Mouse (Mus musculus): ENCODE measurements around the gene Dnttip1.

Gene Dnttip1

DNA sequence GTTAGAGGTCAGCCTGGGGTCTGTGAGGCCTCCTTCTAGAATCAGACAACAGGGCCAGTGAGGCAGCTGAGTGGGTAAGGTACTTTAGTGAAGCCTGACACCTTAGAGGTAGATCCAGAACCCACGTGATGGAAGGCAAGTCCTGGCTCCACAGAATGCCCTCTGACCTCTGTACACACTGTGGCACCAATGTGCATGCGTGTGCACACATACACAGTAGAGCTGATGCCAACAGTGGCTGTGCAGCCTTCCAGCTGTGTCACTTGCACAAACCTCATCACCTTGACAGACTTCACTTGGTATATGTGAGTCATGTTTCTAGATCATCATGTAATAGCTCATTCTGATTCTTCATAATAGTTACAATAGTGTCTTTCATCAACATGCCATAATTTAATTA, 6.7 kb downstream of the Dnttip1 start:
- in situ Hi-C loops (cut with MboI; ENCODE audit: unreplicated experiment in 2 of 2), result no loop called here

DNA sequence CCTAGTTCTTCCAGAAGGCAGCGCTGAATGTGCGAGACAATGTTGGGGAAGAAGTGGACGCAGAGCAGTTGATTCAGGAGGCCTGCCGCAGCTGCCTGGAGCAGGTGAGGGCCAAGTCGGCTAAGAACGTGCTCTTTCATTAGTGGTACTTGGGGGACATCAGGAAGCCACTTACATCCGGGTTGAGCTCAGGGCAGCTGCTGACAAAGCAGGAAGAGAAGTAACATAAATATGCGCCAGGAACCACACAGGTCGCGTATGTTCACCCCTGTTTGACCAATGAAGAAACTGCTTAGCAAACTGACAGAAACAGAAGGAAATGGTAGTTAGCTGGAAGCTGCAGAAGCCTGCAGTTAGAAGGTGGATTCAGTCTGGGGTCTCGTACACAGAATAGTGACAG, 8.3 kb downstream of the Dnttip1 start:
- in situ Hi-C loops (cut with MboI; ENCODE audit: unreplicated experiment in 2 of 2), result no loop called here

DNA sequence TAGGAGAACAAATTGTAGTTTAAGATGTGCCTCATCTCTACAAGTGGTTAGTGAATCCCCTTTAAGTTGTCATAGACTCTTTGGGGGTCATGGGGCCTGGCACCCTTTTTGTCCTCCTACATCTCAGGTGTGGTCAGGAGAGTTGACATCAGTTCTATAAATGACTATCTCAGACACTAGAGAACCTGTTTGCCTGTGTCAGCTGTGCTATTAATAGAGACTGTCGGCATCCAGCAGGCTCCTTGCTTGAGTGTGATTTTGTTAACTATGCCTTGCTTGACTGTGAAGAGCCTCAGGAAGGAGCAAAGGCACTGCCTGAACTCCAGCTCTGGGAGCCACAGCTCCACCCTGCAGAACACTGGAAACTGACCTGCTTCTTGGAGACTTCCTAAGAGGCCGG, 9.0 kb downstream of the Dnttip1 start:
- in situ Hi-C loops (cut with MboI; ENCODE audit: unreplicated experiment in 2 of 2), result no loop called here

DNA sequence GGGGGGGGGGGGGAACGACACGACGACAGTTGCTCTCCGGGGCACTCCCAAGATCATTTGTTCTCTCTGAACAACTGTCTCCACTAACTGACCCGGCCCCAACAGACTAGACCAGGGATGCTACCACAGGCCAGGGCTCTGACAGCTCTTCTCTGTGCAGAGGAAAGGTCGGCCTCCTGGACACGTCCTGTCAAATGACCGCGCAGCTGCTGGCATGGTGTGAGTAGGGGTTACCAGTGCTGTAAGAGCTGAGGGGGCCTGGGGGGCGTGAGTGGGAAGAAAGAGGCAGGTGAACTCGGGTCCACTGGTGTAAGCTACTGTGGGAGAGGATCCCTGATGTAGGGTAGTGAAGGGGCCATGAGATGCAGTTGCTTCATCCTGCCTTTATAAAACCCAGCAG, 12.1 kb downstream of the Dnttip1 start:
- in situ Hi-C loops (cut with MboI; ENCODE audit: unreplicated experiment in 2 of 2), result no loop called here

DNA sequence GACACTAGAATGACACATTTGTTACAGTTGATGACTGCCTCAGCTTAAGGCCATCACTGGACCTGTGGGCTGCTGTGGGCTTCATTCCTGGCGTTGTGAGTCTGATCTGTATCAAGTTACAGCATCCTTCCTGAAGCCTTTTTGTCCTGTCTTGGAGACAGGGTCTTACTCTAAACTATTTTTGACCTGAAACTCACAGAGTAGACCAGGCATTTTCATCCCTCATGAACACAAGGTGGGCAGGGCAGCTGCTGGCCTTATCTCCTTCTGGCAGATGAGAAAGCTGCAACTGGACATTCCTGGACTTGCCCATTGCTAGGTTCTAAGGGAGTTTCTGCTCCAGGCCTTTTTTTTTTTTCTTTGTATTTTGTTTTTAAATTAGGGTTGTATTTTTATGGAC, 12.9 kb downstream of the Dnttip1 start:
- in situ Hi-C loops (cut with MboI; ENCODE audit: unreplicated experiment in 2 of 2), result no loop called here

DNA sequence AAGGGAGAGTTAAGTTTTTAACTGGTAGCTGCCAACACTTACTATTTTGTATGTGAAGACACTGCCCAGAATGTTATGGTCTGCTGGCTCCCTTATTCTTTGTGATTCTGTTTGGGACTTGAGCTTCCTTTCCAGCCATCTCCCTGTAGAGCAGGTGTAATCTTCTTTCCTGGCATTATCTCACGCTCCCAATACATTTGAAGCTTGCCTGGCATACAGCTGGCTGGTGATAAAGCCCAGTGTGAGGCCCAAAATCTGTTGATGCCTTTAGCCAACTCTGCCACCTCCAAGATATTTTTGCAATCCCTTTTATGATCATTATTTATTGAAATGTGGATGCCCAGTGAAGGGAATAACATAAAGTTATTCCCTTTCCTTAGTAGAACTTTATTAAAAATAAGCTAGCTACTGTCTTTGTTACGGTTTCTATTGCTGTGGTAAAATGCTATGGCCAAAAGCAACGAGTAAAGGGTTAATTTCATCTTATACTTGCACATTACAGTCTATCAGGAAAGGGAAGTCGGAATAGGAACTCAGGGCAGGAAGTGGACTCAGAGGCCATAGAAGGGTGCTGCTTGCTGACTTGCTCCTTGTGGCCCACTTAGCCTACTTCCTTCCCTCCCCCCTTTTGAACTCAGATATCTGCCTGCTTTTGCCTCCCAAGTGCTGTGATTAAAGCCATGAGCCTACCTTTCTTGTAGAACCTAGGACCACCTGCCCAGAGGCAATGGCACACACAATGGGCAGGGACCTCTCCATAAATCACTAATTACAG, 14.5 kb downstream of the Dnttip1 start:
- in situ Hi-C loops (cut with MboI; ENCODE audit: unreplicated experiment in 2 of 2), result no loop called here

DNA sequence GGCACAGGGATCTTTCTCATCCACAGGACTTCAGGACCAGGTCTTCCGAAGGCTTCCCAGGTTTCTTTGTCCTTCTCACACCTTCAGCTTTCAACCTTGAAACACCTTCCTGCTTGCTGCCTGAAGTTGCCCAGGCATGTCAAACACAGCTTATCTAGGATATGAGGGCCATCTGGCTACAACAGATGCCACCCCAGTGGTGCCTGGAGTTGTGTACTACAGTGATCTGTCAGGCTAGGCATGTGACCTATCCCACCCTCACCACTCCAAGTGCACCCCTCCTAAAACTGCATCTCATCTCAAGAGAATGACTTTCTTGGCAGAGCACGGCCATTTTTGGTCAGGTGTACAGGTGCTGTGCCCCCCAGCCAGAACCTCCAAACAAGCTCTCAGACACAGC, 15.7 kb downstream of the Dnttip1 start:
- in situ Hi-C loops (cut with MboI; ENCODE audit: unreplicated experiment in 2 of 2), result no loop called here

DNA sequence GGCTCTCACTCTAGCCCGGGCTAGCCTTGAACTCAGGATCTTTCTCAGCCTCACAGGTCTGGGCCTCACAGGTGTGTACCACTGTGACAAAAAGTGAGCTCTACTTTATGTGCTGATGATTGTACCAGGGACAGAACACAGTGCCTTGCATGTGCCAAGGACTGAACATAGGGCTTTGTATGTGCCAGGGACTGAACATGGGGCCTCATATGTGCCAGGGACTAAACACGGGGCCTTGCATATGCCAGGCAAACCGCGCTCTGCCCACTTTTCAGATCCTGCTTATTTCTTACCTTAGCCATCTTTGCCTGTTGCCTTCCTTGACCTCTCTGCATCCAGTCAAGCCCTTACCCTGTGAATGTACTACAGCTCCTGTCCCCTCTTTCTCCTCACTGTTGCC, 16.2 kb downstream of the Dnttip1 start:
- in situ Hi-C loops (cut with MboI; ENCODE audit: unreplicated experiment in 2 of 2), result no loop called here

DNA sequence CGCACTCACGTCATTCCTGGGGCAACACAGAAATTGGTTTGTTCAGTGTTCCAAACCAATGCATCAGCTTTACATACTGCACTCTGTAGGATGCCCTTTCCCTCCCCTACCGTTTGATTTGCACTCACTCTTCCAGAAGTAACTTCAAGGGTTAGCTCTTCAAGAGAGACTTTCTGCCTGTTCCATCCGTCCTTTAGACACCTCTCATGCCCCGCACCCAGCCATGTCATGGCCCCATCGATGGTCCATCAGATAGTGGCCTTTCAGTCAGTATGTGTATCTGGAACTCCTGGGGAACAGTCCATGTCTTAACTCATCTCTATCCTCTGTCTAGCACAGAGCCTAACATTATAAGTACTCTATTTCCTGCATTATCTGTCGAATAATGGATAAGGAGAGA, 16.8 kb downstream of the Dnttip1 start:
- in situ Hi-C loops (cut with MboI; ENCODE audit: unreplicated experiment in 2 of 2), result no loop called here

DNA sequence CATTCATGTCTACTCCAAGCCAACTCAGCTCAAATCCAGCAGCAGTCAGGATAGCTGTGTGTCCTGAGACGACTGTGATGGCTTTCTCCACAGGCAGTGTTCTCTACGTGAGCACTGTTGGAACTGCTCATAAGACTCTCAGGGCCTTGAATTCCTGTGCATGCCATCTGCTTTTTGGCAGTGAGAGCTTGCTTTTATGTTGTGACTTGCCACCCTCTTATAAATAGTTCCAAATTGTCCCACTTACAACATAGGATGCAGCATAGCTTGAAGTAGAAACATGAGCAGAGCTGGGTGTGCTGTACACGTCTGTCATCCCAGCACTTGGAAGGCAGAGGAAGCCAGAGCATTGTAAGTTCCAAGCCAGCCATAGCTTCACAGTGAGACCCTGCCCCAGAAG, 20.1 kb downstream of the Dnttip1 start:
- in situ Hi-C loops (cut with MboI; ENCODE audit: unreplicated experiment in 2 of 2), result no loop called here

DNA sequence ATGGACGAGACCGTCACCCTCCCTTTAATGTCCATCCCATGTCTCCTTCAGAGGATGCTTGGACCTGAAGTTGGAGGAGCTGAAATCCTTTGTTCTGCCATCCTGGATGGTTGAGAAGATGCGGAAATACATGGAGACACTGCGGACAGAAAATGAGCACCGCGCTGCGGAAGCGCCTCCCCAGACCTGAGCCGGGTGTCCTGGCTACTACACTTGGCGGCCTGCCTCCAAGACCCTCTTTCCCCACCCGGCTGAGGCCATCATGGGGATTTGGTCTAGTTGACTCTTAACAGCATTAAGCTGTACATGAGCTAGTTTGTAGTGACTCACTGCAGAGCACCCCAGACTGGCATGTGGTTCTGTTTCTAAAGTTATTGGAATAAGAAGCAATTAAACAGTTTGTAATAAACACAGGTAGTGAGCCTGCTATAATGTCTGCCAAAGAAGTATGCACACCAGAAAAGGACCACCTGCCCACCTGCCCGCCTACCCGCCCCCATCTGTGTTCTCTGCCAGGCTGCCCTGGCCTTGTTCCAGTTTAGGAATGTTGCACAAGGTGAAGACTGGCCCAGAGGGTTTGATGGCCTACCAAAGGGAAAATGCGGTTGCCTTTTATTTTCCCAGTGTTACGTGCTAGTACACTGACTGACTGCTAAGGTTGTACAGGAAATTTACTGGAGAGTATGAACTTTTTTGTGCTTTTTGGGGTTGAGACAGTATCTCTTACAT, 22.2 kb downstream of the Dnttip1 start:
- in situ Hi-C loops (cut with MboI; ENCODE audit: unreplicated experiment in 2 of 2), result no loop called here

DNA sequence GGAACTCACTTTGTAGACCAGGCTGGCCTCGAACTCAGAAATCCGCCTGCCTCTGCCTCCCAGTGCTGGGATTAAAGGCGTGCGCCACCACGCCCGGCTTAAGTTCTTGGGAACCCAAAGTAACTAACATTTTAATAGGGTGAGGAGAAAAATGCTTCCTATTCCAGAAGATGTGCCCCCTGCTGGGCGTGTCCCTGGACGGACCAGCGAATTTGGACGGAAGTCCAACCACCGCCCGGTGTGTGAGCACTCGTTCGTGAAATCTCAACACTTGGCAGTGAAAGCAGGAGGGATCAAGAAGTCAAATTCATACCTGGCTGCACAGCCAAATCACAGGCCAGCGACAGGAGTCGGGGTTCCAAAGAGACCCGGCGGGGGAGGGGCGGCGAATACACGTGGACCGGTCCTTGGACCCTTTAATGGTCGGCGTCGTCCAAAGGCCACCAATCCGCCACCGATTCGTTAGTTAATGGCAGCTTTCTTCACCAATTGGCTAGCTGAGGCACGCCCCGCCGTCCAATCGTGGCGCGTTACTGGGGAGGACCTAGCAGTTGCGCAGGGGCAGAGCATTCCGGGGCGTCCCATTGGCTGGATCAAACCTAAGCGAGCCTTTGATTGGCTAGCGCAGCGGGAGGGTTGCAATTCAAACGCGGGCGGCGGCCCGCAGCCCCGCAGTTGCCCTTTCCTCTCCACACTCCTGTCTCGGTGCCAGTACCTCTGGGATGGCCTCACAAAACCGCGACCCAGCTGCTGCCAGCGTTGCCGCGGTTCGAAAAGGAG, 23.7 kb downstream of the Dnttip1 start, which contains the start of gene Ube2c:
TSS of gene Ube2c (plus strand) at position 641 of the 780 bp plus-strand sequence.
- in situ Hi-C loops (cut with MboI; ENCODE audit: unreplicated experiment in 2 of 2), result no loop called here

DNA sequence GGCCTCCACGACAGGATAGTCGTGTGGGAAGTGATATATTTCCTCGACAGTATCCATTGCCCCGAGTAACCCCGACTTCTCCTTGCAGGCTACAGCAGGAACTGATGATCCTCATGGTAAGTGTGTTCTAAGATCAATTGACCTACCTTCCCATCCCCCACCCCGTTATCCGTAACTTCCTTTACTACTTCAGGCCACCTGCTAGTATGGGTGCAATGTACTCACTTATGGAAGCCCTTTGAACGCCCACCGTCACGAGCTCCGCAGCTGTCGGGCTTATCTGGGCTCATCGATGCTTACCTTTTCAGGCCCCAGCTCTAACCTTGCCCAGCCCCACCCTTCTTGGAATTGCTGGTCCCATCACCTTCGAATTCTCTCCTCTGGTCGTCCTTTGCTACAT, 24.5 kb downstream of the Dnttip1 start:
- in situ Hi-C loops (cut with MboI; ENCODE audit: unreplicated experiment in 2 of 2), result no loop called here

DNA sequence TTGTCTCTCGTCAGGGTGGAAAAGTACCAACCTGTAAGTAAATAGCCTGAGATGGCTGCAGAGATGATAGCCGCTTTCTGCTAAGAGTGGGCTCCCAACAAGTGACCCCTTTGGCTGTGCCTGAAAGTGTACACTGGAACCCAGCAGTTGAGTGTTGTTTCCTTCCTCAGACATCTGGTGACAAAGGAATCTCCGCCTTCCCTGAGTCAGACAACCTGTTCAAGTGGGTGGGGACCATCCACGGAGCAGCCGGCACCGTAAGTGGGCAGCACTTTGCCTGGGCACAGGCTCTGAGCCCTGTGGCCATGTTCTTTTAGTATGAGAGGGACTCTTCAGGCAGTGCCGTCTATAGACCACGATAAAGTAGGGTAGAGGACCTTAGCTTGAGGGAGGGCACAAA, 25.3 kb downstream of the Dnttip1 start:
- in situ Hi-C loops (cut with MboI; ENCODE audit: unreplicated experiment in 2 of 2), result no loop called here

DNA sequence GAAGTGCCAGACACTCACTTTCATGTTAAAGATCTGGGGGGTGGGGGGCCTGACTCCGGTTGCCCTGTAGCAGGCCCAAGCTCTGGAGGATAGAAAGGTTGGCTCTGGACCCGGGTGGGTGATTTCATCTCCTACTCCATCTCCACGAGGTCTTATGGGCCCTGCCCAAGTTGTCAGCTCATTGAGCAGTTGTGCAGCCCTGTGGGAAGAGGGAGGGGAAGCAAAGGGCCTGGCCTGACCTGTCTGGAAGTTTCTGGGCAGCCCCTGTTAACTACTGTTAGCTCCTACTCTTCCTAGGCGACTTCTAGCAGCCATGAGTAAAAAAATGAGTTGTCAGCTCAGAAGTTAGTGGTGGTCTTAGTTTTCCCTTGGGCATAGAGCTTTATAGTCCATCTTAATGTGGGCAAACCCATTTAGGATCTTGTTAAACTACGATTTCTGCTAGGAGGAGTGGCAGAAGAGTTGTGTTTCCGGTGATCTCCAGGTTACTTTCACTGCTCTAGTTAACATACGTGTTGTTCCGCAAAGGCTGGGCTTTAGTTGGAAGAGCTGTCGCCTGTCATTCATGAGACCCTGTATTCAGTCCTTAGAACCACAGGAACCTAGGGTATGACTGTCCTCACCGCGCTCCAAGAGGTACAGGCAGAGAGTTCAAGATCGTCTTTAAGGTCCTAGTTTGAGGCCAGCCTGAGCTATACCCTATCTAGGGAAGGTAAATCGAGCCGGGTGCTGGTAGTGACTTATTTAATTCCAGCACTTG, 27.6 kb downstream of the Dnttip1 start:
- in situ Hi-C loops (cut with MboI; ENCODE audit: unreplicated experiment in 2 of 2), result no loop called here

DNA sequence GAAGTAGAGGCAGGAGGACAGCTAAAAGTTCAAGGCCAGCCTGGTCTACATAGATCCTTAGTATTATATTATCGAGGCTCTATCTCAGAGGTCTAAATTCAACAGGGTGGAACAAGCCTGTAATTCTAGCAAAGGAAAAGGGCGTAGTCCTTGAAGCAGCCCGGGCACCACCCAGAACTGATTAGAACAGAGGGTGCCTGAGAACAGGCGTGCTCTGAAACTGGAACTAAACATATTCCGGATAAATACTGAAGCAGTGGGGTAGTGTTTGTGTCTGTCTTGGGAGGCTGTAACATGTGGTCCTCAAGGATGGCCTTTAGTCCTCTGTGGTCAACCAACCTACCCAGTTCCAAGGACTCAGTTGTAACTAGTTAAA, 28.2 kb downstream of the Dnttip1 start:
- in situ Hi-C loops (cut with MboI; ENCODE audit: unreplicated experiment in 2 of 2), result no loop called here

DNA sequence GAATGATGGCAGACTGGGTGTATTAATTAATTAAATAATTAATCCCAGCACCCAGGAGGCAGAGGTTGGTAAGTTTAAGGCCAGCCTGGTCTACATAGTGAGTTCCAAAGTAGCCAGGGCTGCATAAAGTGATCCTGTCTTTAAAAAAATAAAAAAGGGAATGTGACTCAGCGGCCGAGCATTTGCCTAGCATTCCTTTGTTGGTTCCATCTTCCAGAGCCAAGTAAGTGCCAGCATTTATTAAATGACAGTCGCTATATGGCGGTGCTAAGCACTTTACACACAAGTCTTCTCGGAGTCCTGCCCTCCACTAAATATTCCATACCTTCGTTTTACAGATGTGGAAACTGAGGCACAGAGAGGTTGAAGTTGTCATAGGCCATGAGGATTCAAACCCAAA, 30.3 kb downstream of the Dnttip1 start:
- in situ Hi-C loops (cut with MboI; ENCODE audit: unreplicated experiment in 2 of 2), result loop anchor here in 1 of 2 experiments (25.0 kb wide), 1 partner anchor 511 kb away; the partner anchor contains the start of gene Slc35c2

DNA sequence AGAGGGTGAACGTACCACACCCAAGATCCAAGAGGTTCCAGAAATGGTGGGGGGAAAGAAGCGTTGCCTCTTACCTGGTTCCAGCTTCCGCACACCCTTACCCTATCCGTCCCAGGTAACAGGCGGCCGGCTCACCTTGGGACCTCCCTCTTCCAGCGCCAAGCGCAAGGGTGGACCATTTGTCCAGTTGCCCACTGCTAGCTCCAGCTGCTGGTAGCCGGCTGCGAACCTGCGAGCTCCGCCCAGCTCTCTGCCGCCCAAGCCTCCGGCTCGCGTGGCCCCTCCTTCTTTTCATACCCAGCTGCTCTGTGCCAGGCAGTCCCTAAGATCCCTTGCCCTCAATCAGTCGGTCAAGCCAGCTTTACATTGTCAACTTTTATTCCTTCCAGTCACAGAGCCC, 31.0 kb downstream of the Dnttip1 start:
- in situ Hi-C loops (cut with MboI; ENCODE audit: unreplicated experiment in 2 of 2), result loop anchor here in 1 of 2 experiments (25.0 kb wide), 1 partner anchor 510 kb away; the partner anchor contains the start of gene Slc35c2

DNA sequence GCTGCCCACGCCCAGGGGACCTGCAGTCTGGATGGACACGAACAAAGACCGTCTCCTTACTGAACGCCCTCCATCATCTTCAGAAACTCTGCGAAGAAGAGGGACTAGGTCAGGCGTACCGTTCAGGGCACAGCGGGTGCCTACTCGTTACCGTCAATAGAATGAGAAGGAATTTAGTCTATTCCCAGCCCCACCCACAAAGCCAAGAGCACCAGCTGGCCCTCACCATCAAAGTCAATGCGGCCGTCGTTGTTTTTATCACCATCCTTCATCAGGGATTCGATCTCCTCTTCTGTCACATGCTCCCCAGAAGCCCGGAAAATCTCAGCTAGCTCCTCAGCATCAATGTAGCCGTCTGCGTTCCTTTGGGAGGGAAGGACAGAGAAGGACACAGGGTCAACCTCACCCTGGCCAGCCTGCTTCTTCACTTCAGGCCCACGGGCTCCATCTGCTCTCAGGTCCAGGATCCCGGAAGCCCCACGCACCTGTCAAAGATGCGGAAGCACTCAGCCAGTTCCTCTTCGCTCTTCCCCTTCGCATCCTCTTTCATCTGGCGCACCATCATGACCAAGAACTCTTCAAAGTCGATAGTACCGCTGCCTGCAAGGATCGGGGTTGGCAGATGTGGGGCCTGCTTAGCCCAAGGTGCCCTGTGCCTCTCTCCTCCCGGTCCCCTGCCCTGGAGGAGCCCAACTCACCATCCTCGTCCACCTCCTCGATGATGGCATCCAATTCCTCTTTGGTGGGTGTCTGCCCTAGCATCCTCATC, 31.6 kb downstream of the Dnttip1 start:
- in situ Hi-C loops (cut with MboI; ENCODE audit: unreplicated experiment in 2 of 2), result loop anchor here in 1 of 2 experiments (25.0 kb wide), 1 partner anchor 510 kb away; the partner anchor contains the start of gene Slc35c2

DNA sequence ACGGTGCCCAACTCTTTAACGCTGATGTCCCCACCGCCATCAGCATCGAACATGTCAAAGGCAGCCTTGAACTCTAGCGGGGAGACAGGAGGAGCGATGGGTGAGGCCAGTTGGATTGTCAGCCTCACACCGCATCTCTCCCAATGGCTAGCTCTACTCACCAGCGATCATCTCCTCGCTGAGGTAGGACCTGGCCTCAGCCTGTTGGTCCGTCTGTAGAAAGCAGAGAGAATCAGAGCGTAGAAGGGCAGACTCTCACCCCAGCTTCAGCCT, 32.2 kb downstream of the Dnttip1 start:
- in situ Hi-C loops (cut with MboI; ENCODE audit: unreplicated experiment in 2 of 2), result loop anchor here in 1 of 2 experiments (25.0 kb wide), 1 partner anchor 509 kb away; the partner anchor contains the start of gene Slc35c2
